Mouse (Mus musculus): ENCODE data around the gene Rnf207. TPM values are rescaled to one million over a fixed set of nuclear protein-coding genes. Genes with fewer than 3 reads are reported as not detected.

Gene Rnf207
- polyA plus RNA-seq, 1 experiment from 2014 or later = 0.26 TPM

DNA sequence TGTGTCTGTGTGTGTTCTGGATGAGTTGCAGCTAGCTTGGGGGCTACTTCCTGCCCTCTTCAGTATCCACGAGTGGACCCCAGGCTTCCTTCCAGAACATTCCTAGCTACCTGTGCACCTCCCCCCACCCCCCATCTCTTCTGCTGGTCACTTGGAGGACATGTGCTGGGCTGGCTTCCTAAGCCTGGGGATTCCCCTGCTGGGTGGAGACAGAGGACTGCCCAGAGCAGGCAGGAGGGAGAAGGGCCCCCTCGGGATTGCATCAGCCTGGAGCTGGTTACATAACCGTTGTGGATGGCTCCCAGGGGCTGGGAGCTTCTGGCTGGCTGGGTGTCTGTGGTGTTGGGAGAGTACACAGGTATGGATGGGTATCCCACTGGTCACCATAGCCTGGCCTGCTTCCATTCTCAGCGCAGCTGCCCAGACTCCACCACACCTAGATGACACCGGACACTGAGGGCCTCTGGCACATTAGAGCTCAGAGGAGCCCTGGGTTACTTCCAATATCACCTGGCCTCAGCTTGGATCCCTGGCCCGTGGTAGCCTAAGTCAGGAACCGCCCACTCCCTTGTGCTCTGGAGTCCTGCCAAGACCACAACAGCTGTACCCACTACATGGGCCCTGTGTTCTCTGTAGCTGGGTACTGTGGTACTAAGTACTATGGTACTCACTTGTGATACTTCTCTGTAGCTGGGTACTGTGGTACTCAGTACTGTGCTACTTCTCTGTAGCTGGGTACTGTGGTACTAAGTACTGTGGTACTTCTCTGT is 26.5 kb upstream of the Rnf207 start:
- H3K27ac ChIP-seq = no peak overlapping the region
- no peaks in the 10 kb centered on the region for H3K9me3 ChIP-seq (replicated peaks)
- H3K36me3 ChIP-seq = no peaks in the 10 kb centered on the region
- WGBS (ENCODE audit: insufficient replicate concordance) = 41% methylated on average over 7 of the region's 7 CpGs
- H3K4me1 ChIP-seq = peaks cover 24% of the 10 kb centered on the region
- H3K27me3 ChIP-seq (replicated peaks) = peaks cover 85% of the 10 kb centered on the region
- peak; percentile 69 for ATAC-seq
- H3K9ac ChIP-seq = no peak overlapping the region
- no peak overlapping the region for H3K4me3 ChIP-seq
- no peak overlapping the region for H3K4me2 ChIP-seq

DNA sequence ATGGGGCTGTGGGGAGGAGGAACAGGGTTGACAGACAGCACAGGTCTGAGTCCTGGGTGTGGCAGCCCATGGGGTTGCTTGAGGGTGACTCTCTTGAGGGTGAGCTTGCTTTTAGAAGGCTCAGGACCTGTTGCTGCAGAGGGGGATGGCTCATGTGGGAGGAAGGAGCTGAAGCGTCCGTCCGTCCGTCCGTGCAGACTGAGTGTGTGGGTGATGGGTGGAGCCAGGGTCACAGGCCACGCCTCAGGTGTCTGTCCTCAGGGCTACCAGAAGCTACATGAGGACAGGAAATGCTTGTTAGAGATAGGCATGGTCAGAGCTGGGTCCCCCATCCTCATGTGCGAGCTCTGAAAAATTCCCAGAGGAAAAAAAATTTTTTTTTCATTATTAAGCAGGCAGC is 25.9 kb upstream of the Rnf207 start:
- no peak for ATAC-seq
- Histone ChIP-seq H3K27ac (no peak overlapping the region), H3K9me3 (replicated peaks) (no peaks in the 10 kb centered on the region), H3K4me1 (peaks cover 25% of the 10 kb centered on the region), H3K27me3 (replicated peaks) (peaks cover 86% of the 10 kb centered on the region), H3K4me2 (no peak overlapping the region), H3K9ac (no peak overlapping the region), H3K4me3 (no peak overlapping the region), H3K36me3 (no peaks in the 10 kb centered on the region)
- WGBS (ENCODE audit: insufficient replicate concordance) = 11% methylated on average over 7 of the region's 7 CpGs

DNA sequence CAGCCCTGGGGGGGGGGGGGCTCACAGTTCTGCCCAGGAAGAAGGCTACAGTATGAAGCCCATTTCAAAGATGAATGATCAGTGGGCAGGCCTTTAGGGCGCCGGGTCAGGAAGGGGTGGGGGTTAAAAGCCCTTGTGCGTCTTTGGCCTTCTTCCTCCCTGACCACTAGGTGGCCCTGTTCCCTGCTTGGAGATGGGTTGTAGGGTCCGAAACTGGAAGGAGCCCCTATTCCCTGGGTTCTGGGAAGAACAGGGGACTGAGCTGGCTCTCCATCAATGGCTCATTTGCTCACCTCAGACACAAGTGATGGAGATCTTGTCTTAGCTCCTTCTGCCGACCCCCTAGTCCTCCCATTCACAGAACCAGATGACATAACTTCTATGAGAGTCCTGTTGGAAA is 24.5 kb upstream of the Rnf207 start:
- Histone ChIP-seq H3K9ac (no peak overlapping the region), H3K27me3 (replicated peaks) (peaks cover 86% of the 10 kb centered on the region), H3K9me3 (replicated peaks) (no peaks in the 10 kb centered on the region), H3K4me1 (peaks cover 39% of the 10 kb centered on the region), H3K27ac (no peak overlapping the region), H3K4me3 (no peak overlapping the region), H3K36me3 (no peaks in the 10 kb centered on the region), H3K4me2 (no peak overlapping the region)
- 9% methylated on average over 5 of the region's 5 CpGs for WGBS (ENCODE audit: insufficient replicate concordance)
- ATAC-seq = no peak

DNA sequence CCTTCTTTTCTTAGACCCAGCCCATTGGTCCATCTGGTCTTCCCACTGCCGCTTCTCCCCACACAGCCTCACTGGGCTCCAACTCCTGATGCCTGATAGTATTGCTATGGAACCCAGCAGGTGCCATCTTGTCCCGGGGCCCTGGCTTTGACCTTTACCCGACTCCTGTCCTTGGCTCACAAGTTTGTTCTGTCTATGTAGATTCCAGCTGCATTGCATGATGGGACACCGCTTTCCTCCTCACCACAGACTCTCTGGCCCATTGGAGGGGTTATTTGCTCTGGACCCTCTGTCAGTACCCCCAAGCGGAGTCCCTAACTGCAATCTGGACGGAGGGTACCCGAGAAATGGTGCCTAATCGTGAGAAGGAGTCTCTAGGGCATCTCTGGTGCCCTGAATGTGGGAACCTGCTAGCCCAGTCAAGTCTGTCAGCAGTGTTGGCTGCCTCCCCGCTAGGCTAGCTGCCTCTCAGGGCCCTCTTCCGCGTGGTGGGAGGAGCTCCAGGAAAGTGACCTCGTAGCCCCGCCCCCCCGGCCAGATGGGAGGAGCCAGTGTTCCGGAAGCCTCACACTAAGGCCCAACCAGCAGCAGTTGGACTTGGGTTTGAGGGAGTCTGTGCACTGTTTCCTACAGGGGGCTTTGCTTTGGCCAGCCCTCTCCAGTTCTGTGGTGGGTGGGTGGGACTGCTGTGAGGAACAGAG is 21.9 kb upstream of the Rnf207 start:
- ATAC-seq = 0 out of 2 replicates have a peak, but pooled peaks have one; percentile 6
- peaks cover 4% of the 10 kb centered on the region; the same call in 1 of the 2 replicates for H3K36me3 ChIP-seq
- WGBS (ENCODE audit: insufficient replicate concordance) = 29% methylated on average over 15 of the region's 15 CpGs
- H3K9ac ChIP-seq = no peak overlapping the region
- peaks cover 35% of the 10 kb centered on the region for H3K4me1 ChIP-seq
- no peaks in the 10 kb centered on the region for H3K9me3 ChIP-seq (replicated peaks)
- H3K27me3 ChIP-seq (replicated peaks) = peaks cover 92% of the 10 kb centered on the region
- no peak overlapping the region for H3K4me2 ChIP-seq
- H3K27ac ChIP-seq = no peak overlapping the region
- no peak overlapping the region for H3K4me3 ChIP-seq

DNA sequence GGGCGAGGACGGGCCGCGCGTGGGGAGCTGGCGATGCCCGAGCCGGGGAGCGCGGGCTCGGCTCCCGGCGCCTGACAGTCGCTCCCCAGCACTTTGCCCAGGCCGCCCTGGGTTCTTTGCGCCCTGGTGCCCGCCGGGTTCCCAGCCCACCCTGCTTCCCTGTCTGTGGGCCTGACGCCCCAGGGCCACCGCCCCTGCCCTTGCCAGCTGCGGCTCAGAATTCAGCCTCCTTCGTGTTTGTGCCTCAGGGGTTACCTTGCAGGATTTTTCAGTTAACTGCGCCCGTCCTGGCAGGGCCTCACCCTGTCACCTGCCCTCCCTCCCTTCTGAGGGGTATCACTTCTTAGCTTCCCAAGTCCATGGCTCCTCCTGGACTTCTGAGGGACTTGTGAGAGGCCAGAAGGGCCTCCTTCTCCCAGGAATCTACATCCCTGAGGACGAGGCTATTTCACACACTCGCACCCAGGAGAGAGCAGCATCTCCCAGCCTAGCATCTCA is 20.5 kb upstream of the Rnf207 start:
- Histone ChIP-seq H3K4me2 (peak overlapping the region; percentile 70), H3K4me1 (peaks cover 24% of the 10 kb centered on the region), H3K27me3 (replicated peaks) (peaks cover 97% of the 10 kb centered on the region), H3K9me3 (replicated peaks) (no peaks in the 10 kb centered on the region), H3K27ac (no peak overlapping the region), H3K4me3 (peak overlapping the region; percentile 45), H3K36me3 (peaks cover 18% of the 10 kb centered on the region), H3K9ac (no peak overlapping the region)
- no peak for ATAC-seq
- WGBS (ENCODE audit: insufficient replicate concordance) = 7% methylated on average over 25 of the region's 26 CpGs

DNA sequence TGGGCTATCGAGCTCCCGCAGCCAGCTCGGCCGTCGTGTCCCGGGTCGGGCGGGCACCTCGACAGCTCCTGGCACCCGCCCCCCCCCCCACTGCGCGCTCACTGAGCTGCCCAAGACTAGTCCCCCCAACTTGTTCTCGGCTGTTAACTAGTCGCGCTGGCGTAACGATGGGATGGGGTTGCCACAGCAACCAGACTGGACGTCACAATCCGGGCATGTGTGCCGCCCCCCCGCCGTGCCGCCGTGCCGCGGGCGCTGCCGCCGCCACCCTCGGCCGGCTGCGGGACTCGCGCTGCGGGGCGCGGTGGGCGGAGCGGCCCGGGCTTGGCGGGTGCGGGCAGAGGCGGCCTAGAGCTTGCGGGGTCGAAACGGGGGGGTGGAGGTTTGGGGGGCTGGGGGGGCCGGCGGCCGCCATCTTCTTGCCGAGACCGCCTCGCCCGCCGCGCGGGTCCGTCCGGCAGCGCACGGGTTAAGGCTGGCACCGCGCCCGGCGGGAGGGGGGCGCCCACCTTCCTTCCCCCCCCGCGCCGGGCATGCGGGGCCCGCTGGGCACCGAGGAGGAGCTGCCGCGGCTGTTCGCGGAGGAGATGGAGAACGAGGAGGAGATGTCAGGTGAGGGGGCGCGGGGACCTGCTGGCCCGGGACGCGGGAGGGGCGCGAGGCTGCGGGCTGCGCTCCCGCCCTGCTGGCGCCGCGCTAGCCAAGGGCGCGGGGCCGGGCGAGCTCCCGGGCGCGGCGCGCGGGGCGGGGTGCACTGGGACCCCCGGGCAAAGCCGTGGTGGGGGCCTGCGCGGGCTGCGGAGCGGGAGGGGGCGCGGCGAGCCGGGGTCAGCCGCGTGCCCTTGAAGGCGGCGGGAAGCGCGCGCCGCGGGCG is 19.9 kb upstream of the Rnf207 start, which contains the start of gene Chd5:
Chd5 (plus strand) TSS at position 233 of the 874 bp plus-strand sequence.
- Histone ChIP-seq H3K27me3 (replicated peaks) (peaks cover 90% of the 10 kb centered on the region), H3K36me3 (peaks cover 24% of the 10 kb centered on the region), H3K9me3 (replicated peaks) (no peaks in the 10 kb centered on the region), H3K4me3 (peak within 1 kb of the TSS; percentile 45), H3K9ac (no peak within 1 kb of the TSS), H3K27ac (no peak within 1 kb of the TSS), H3K4me2 (peak within 1 kb of the TSS; percentile 70), H3K4me1 (peaks cover 21% of the 10 kb centered on the region)
- no peak for ATAC-seq
- 7% methylated on average over 68 of the region's 120 CpGs for WGBS (ENCODE audit: insufficient replicate concordance)

DNA sequence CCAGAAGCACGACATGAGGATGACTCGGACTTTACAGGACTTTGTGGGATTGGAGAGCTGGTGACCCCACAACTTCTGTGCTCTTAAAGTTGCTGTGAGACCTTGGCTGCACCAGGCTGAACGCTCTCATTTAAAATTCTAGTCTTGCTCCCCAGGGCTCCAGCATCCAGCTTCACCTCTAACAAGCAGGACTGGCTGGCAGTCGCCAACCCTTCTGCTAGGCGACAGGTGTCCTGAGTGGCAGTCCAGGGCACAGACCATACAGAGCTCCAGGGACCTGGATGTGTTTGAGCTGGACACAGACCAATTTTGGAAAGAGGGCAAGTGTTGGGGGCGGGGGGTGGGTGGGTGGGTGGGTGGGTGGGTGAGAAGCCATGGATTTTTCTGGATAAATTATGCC is 19.0 kb upstream of the Rnf207 start:
- H3K27me3 ChIP-seq (replicated peaks) = peaks cover 82% of the 10 kb centered on the region
- no peak overlapping the region for H3K4me3 ChIP-seq
- 29% methylated on average over 6 of the region's 6 CpGs for WGBS (ENCODE audit: insufficient replicate concordance)

DNA sequence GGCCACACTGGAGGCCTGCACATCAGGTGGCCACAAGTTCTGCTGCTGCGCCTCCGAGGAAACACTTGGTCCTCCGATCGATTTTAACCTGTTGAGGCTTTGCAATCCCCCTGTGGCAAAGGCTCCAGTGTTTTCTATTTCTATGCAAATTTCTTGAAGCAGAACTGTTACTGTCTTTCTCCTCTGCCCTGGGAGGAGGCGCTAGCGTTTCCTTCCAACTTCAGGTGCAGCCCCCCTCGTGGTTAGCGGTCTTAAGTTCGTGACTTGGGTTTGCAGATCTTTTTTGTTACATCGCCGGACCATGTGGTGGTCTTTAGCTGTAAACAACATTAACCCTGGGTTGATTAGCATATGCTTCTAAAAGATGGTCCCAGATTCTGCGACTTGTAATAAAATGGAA is 14.8 kb upstream of the Rnf207 start:
- no peak overlapping the region for H3K4me3 ChIP-seq
- no peak overlapping the region for H3K9ac ChIP-seq
- no peak for ATAC-seq
- peaks cover 75% of the 10 kb centered on the region for H3K36me3 ChIP-seq
- WGBS (ENCODE audit: insufficient replicate concordance) = 87% methylated on average over 12 of the region's 12 CpGs
- H3K27me3 ChIP-seq (replicated peaks) = peaks cover 42% of the 10 kb centered on the region
- no peaks in the 10 kb centered on the region for H3K9me3 ChIP-seq (replicated peaks)
- H3K4me1 ChIP-seq = peaks cover 16% of the 10 kb centered on the region
- no peak overlapping the region for H3K4me2 ChIP-seq
- H3K27ac ChIP-seq = no peak overlapping the region

More for the DNA sequence above, 19.0 kb upstream of the Rnf207 start:
- peaks cover 21% of the 10 kb centered on the region for H3K4me1 ChIP-seq
- no peak overlapping the region for H3K27ac ChIP-seq
- peaks cover 33% of the 10 kb centered on the region for H3K36me3 ChIP-seq
- H3K9ac ChIP-seq = no peak overlapping the region
- ATAC-seq = no peak
- H3K4me2 ChIP-seq = no peak overlapping the region
- no peaks in the 10 kb centered on the region for H3K9me3 ChIP-seq (replicated peaks)

DNA sequence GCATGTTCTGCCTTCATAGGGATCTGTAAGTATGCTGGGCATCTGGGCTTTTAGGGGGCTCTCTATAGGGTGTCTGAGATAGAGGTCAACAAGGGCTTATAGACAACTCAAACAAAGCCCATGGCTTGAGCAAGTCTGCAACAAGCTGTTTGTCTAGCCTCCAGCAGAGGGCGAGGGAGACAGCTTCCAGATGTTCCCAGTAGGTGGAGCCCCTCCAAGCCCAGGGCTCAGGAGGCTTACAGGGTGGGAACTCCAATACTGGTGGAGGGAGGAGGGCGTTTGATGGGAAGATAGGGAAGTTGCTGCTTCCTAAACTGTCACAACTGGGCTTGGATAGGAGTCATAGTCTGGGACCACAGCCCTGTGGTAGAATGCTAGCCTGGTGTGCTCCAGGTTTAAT is 14.2 kb upstream of the Rnf207 start:
- H3K27me3 ChIP-seq (replicated peaks) = peaks cover 36% of the 10 kb centered on the region
- ATAC-seq = peak; percentile 42; the same call in 1 of the 2 replicates
- H3K4me1 ChIP-seq = peaks cover 14% of the 10 kb centered on the region
- WGBS (ENCODE audit: insufficient replicate concordance) = 31% methylated on average over 2 of the region's 2 CpGs
- no peaks in the 10 kb centered on the region for H3K9me3 ChIP-seq (replicated peaks)
- H3K36me3 ChIP-seq = peaks cover 81% of the 10 kb centered on the region
- no peak overlapping the region for H3K9ac ChIP-seq
- no peak overlapping the region for H3K4me2 ChIP-seq
- no peak overlapping the region for H3K27ac ChIP-seq
- H3K4me3 ChIP-seq = no peak overlapping the region

DNA sequence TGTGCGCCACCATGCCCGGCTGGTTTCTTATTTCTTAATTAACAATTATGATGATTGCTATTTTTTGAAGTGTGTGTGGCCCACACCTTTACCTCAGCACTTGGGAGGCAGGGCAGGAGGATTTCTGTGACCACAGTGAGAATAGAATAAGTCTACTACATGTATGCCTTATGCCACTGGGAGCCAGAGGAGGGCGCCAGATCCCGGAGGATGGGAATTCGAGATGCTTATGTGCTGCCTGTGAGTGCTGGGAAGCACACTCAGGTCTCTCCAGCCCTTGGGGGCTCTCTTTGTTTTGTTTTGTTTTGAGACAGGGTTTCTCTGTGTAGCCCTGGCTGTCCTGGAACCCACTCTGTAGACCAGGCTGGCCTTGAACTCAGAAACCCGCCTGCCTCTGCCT is 9.9 kb upstream of the Rnf207 start:
- H3K4me2 ChIP-seq = no peak overlapping the region
- 0 out of 2 replicates have a peak overlapping the region, but pooled peaks have one; percentile 17 for H3K9ac ChIP-seq
- H3K4me1 ChIP-seq = peaks cover 41% of the 10 kb centered on the region
- H3K27me3 ChIP-seq (replicated peaks) = no peaks in the 10 kb centered on the region
- peaks cover 65% of the 10 kb centered on the region for H3K36me3 ChIP-seq
- no peak for ATAC-seq
- H3K27ac ChIP-seq = no peak overlapping the region
- no peak overlapping the region for H3K4me3 ChIP-seq
- no peaks in the 10 kb centered on the region for H3K9me3 ChIP-seq (replicated peaks)
- 67% methylated on average over 6 of the region's 6 CpGs for WGBS (ENCODE audit: insufficient replicate concordance)

DNA sequence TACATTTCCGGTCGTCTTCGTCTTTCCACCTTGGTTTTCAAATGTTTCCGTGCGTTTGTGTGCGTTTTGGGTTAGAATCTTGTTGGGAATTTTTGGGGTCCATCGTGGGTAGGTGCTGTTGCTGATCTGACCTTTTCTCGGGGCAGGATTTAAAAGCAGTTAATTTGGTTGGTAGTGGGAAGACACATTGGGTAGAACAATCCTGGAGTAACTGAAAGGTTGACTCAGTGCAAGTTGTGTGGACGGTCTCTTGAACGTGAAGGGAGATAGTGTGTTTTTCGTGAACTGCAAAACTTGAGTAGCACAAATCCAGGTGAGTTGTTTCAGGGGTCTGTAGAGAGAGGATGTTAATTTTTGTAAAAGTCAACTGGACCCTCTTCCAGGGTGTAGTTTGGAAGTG is 7.8 kb upstream of the Rnf207 start:
- peak overlapping the region; percentile 100 for H3K4me3 ChIP-seq
- no peaks in the 10 kb centered on the region for H3K27me3 ChIP-seq (replicated peaks)
- H3K36me3 ChIP-seq = peaks cover 44% of the 10 kb centered on the region
- peak overlapping the region; percentile 83 for H3K4me2 ChIP-seq
- H3K9me3 ChIP-seq (replicated peaks) = no peaks in the 10 kb centered on the region
- under 1% methylated on average over 11 of the region's 11 CpGs for WGBS (ENCODE audit: insufficient replicate concordance)
- H3K27ac ChIP-seq = peak overlapping the region; percentile 86
- ATAC-seq = no peak
- peaks cover 41% of the 10 kb centered on the region for H3K4me1 ChIP-seq
- H3K9ac ChIP-seq = peak overlapping the region; percentile 98
